Mouse (Mus musculus) heart, embryonic 15.5 days (tissue): ENCODE measurements around the gene Snx25. TPM values are rescaled to one million over a fixed set of nuclear protein-coding genes. Genes with fewer than 3 reads are reported as not detected.

Experiments used
- ATAC-seq: fragments of 200-750 bp; cut with Nextera tagmentation; replicated peaks from 2 replicates; pipeline ENCODE4 v1.8.0; 2017; ENCODE audit warnings: low read depth, moderate TSS enrichment; ENCODE audit not compliant: insufficient number of reproducible peaks, insufficient read depth, low FRiP score
- H3K27ac ChIP-seq: fragments of 300-500 bp; sonication (generic); 2 replicates; pipeline ENCODE4 v1.5.1; 2015; ENCODE audit warnings: mild to moderate bottlenecking, inconsistent platforms
- H3K27me3 ChIP-seq: fragments of 300-500 bp; sonication (generic); 2 replicates; pipeline ENCODE4 v1.6.1; 2015; ENCODE audit warnings: inconsistent platforms
- H3K36me3 ChIP-seq: fragments of 300-500 bp; sonication (generic); 2 replicates; pipeline ENCODE4 v1.6.1; 2015; ENCODE audit warnings: mild to moderate bottlenecking, inconsistent platforms
- H3K4me1 ChIP-seq: fragments of 300-500 bp; sonication (generic); replicated peaks from 2 replicates; pipeline ENCODE4 v1.6.1; 2015; ENCODE audit warnings: inconsistent platforms
- H3K4me2 ChIP-seq: fragments of 300-500 bp; sonication (generic); 2 replicates; pipeline ENCODE4 v1.6.1; 2015; ENCODE audit warnings: inconsistent platforms, mild to moderate bottlenecking, moderate library complexity
- H3K4me3 ChIP-seq: fragments of 300-500 bp; sonication (generic); 2 replicates; pipeline ENCODE4 v1.5.1; 2015; ENCODE audit warnings: mild to moderate bottlenecking, inconsistent platforms
- H3K9ac ChIP-seq: fragments of 300-500 bp; sonication (generic); 2 replicates; pipeline ENCODE4 v1.6.1; 2015; ENCODE audit warnings: mild to moderate bottlenecking, inconsistent platforms
- H3K9me3 ChIP-seq: fragments of 300-500 bp; sonication (generic); replicated peaks from 2 replicates; pipeline ENCODE4 v1.6.1; 2016; ENCODE audit warnings: inconsistent platforms
- WGBS: fragments of 180-500 bp; shearing (Covaris S2); methylation state at CpG from one replicate; pipeline ENCODE4 v1.1.7; 2015; ENCODE audit warnings: mixed read lengths; 5-methylcytosine and 5-hydroxymethylcytosine counted together
- polyA plus RNA-seq: library from polyadenylated mRNA; unstranded; fragments of >200 nt; fragmentation: Nextera tagmentation; extraction: Ambion mirVana; gene quantifications from 2 replicates; pipeline ENCODE4 v1.2.1, GENCODE M21; 2015

Snx25 gene
- polyA plus RNA-seq, 1 experiment from 2014 or later, result 3.1 TPM

GRCm38 (mm10) chr8:46010306-46010705 lies 141.7 kb downstream of the Snx25 start:
- Histone ChIP-seq H3K4me1 (peaks cover 22% of the 10 kb centered on the region), H3K9ac (0 out of 2 replicates have a peak overlapping the region, but pooled peaks have one; percentile 35), H3K9me3 (no peaks in the 10 kb centered on the region), H3K4me3 (peak overlapping the region; percentile 32), H3K4me2 (peak overlapping the region; percentile 58), H3K27me3 (no peaks in the 10 kb centered on the region), H3K36me3 (no peaks in the 10 kb centered on the region), H3K27ac (peak overlapping the region; percentile 62)
- ATAC-seq, result peak; percentile 55; the same call in 1 of the 2 replicates
- WGBS, result 49% methylated on average over 2 of the region's 2 CpGs

- no peaks in the 10 kb centered on the region for H3K27me3 ChIP-seq
- H3K27ac ChIP-seq, result no peak overlapping the region
- no peaks in the 10 kb centered on the region for H3K9me3 ChIP-seq
- no peak for ATAC-seq
- H3K4me3 ChIP-seq, result no peak overlapping the region
- H3K4me2 ChIP-seq, result no peak overlapping the region
- H3K4me1 ChIP-seq, result peaks cover 25% of the 10 kb centered on the region
- 61% methylated on average over 3 of the region's 3 CpGs for WGBS
- no peak overlapping the region for H3K9ac ChIP-seq
- H3K36me3 ChIP-seq, result no peaks in the 10 kb centered on the region
These were observed 144.8 kb downstream of the Snx25 start for GRCm38 (mm10) chr8:46007050-46007672.

GRCm38 (mm10) chr8:46005596-46005995 lies 146.4 kb downstream of the Snx25 start, which contains the start of gene Ankrd37:
Gene Ankrd37, minus strand, starts transcription at chr8:46005707.
- H3K9ac ChIP-seq, result no peak within 1 kb of the TSS
- no peaks in the 10 kb centered on the region for H3K36me3 ChIP-seq
- H3K4me1 ChIP-seq, result peaks cover 15% of the 10 kb centered on the region
- peak within 1 kb of the TSS; percentile 42 for H3K4me2 ChIP-seq
- no peak for ATAC-seq
- WGBS, result 29% methylated on average over 4 of the region's 4 CpGs
- H3K27me3 ChIP-seq, result no peaks in the 10 kb centered on the region
- H3K9me3 ChIP-seq, result no peaks in the 10 kb centered on the region
- H3K4me3 ChIP-seq, result no peak within 1 kb of the TSS
- H3K27ac ChIP-seq, result peak within 1 kb of the TSS; percentile 74

GRCm38 (mm10) chr8:45999784-46000705 lies 151.9 kb downstream of the Snx25 start:
- peaks cover 26% of the 10 kb centered on the region for H3K36me3 ChIP-seq
- H3K9me3 ChIP-seq, result no peaks in the 10 kb centered on the region
- H3K27me3 ChIP-seq, result no peaks in the 10 kb centered on the region
- peak overlapping the region; percentile 98 for H3K27ac ChIP-seq
- 5% methylated on average over 54 of the region's 55 CpGs for WGBS
- H3K4me3 ChIP-seq, result peak overlapping the region; percentile 55
- peaks cover 12% of the 10 kb centered on the region for H3K4me1 ChIP-seq
- ATAC-seq, result peak; percentile 99
- peak overlapping the region; percentile 67 for H3K9ac ChIP-seq
- H3K4me2 ChIP-seq, result peak overlapping the region; percentile 72

GRCm38 (mm10) chr8:45999138-45999783 lies 152.7 kb downstream of the Snx25 start, which contains the start of gene Lrp2bp:
Gene Lrp2bp, plus strand, starts transcription at chr8:45999303.
- Histone ChIP-seq H3K9me3 (no peaks in the 10 kb centered on the region), H3K4me2 (peak within 1 kb of the TSS; percentile 72), H3K27me3 (no peaks in the 10 kb centered on the region), H3K36me3 (peaks cover 26% of the 10 kb centered on the region), H3K9ac (peak within 1 kb of the TSS; percentile 67), H3K27ac (peak within 1 kb of the TSS; percentile 98), H3K4me1 (peaks cover 11% of the 10 kb centered on the region; the same call in 1 of the 2 replicates), H3K4me3 (peak within 1 kb of the TSS; percentile 55)
- WGBS, result 2% methylated on average over 22 of the region's 22 CpGs
- no peak for ATAC-seq

GRCm38 (mm10) chr8:45998228-45998627 lies 153.7 kb downstream of the Snx25 start:
- H3K36me3 ChIP-seq, result peaks cover 36% of the 10 kb centered on the region
- WGBS, result 70% methylated on average over 2 of the region's 2 CpGs
- H3K4me3 ChIP-seq, result peak overlapping the region; percentile 23
- H3K9me3 ChIP-seq, result no peaks in the 10 kb centered on the region
- H3K27ac ChIP-seq, result no peak overlapping the region
- no peak for ATAC-seq
- H3K4me1 ChIP-seq, result peaks cover 11% of the 10 kb centered on the region; the same call in 1 of the 2 replicates
- H3K9ac ChIP-seq, result no peak overlapping the region
- peak overlapping the region; percentile 72 for H3K4me2 ChIP-seq
- H3K27me3 ChIP-seq, result no peaks in the 10 kb centered on the region

GRCm38 (mm10) chr8:45995576-45995975 lies 156.4 kb downstream of the Snx25 start:
- H3K4me3 ChIP-seq, result no peak overlapping the region
- no peak overlapping the region for H3K9ac ChIP-seq
- peaks cover 45% of the 10 kb centered on the region for H3K36me3 ChIP-seq
- H3K27me3 ChIP-seq, result no peaks in the 10 kb centered on the region
- 82% methylated on average over 3 of the region's 3 CpGs for WGBS
- no peak overlapping the region for H3K27ac ChIP-seq
- H3K4me2 ChIP-seq, result no peak overlapping the region
- no peaks in the 10 kb centered on the region for H3K9me3 ChIP-seq
- H3K4me1 ChIP-seq, result peaks cover 10% of the 10 kb centered on the region; the same call in 1 of the 2 replicates
- no peak for ATAC-seq

GRCm38 (mm10) chr8:45994111-45994510 lies 157.8 kb downstream of the Snx25 start:
- no peak overlapping the region for H3K9ac ChIP-seq
- no peak overlapping the region for H3K4me3 ChIP-seq
- H3K27ac ChIP-seq, result no peak overlapping the region
- peaks cover 45% of the 10 kb centered on the region for H3K36me3 ChIP-seq
- H3K27me3 ChIP-seq, result no peaks in the 10 kb centered on the region
- peaks cover 5% of the 10 kb centered on the region; the same call in 1 of the 2 replicates for H3K4me1 ChIP-seq
- no peak overlapping the region for H3K4me2 ChIP-seq
- H3K9me3 ChIP-seq, result no peaks in the 10 kb centered on the region
- ATAC-seq, result no peak
- 94% methylated on average over 2 of the region's 2 CpGs for WGBS

GRCm38 (mm10) chr8:45990631-45991310 lies 161.2 kb downstream of the Snx25 start:
- Histone ChIP-seq H3K36me3 (peaks cover 34% of the 10 kb centered on the region), H3K4me3 (no peak overlapping the region), H3K27me3 (no peaks in the 10 kb centered on the region), H3K9ac (no peak overlapping the region), H3K4me1 (no peaks in the 10 kb centered on the region), H3K27ac (no peak overlapping the region), H3K4me2 (no peak overlapping the region), H3K9me3 (no peaks in the 10 kb centered on the region)
- 84% methylated on average over 4 of the region's 4 CpGs for WGBS
- no peak for ATAC-seq

GRCm38 (mm10) chr8:45988189-45988588 lies 163.8 kb downstream of the Snx25 start:
- Histone ChIP-seq H3K36me3 (peaks cover 32% of the 10 kb centered on the region), H3K4me1 (no peaks in the 10 kb centered on the region), H3K4me3 (no peak overlapping the region), H3K27ac (no peak overlapping the region), H3K9me3 (no peaks in the 10 kb centered on the region), H3K4me2 (no peak overlapping the region), H3K27me3 (no peaks in the 10 kb centered on the region), H3K9ac (no peak overlapping the region)
- 52% methylated on average over 2 of the region's 2 CpGs for WGBS
- ATAC-seq, result no peak
